Mouse (Mus musculus) embryo, embryonic 11.5 days (tissue): ENCODE data around the gene Gm42791.

Experiments used
- DNase-seq: peaks from one replicate; pipeline ENCODE4 v3.0.0-alpha.2; 2012; ENCODE audit warnings: low read depth, low spot score

The Gm42791 gene

GRCm38 (mm10) chr5:149007295-149007646 is 12.3 kb upstream of the Gm42791 start:
- no peak for DNase-seq

- DNase-seq: peak; percentile 96
Measured at GRCm38 (mm10) chr5:149006362-149007294, 11.7 kb upstream of the Gm42791 start.

DNA sequence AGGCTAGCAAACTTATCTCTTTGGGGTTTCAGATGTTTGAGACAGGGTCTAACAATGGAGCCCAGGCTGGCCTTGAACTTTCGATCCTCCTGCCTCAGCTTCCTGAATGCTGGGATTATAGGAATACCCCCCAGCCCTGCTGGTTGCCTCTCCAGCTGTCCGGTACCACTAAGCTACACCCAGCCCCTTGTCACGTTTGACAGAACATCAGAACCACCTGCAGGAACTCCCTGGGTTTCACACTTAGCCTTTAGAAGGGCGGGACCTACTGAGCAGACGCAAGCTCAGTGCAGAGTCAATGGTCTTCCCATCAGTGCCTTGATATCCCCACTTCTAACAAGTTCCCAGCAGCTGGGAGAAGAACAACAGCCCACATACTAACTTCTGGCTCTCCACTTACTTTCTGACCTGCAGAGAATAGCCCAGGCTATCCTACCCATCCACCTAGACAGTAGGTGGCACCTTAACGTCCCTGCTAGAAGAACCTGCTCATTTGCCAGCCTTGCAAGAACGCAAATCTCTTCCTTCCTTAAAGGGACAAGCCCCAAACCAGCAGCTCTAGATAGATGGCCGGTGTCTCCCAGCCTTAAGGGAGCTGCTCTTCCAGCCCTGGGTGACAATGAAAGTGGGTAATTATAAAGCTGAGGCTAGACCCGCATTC is 10.9 kb upstream of the Gm42791 start:
- no peak for DNase-seq

GRCm38 (mm10) chr5:149005083-149005482 is 10.1 kb upstream of the Gm42791 start:
- DNase-seq: no peak

DNA sequence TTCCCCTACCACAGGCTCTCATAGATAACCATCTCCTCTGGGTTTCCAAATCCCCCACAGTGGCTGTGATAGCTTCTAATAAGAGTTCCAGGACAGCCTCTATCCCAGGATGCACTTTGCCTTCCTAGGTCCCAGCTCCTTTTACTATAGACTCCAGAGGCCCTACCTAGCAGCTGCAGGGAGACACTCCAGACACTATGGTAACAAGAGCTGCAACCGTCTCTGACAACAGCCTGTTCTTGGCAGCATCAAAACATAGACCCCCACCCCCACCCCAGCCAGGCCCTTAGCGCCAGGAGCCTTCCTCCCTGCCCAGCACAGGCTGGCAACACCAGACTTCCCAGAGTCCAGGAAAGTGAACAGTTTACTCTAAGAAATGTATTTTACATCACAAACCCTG is 8.2 kb upstream of the Gm42791 start:
- DNase-seq: no peak

DNA sequence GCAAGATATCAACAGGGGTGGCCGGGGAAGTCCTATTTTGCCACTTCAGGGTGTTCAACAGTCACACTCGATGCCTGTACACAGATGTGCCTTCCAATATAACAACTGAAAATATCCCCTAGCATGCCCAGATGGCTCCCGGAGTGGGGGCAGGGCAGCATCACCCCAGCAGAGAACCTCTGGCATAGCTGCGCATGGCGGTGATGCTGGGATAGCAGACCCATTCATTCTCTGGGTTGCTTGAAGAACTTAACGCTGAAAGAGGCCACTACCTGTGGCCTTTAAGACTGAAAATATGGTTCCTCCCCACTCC is 7.8 kb upstream of the Gm42791 start:
- DNase-seq: no peak

GRCm38 (mm10) chr5:149002034-149002802 is 7.3 kb upstream of the Gm42791 start:
- DNase-seq: no peak

- DNase-seq: no peak
Measured at GRCm38 (mm10) chr5:148999802-149000201, 4.9 kb upstream of the Gm42791 start.

- DNase-seq: no peak
Measured at GRCm38 (mm10) chr5:148998512-148998911, 3.6 kb upstream of the Gm42791 start.

GRCm38 (mm10) chr5:148996709-148997037 is 1.7 kb upstream of the Gm42791 start:
- DNase-seq: no peak

DNA sequence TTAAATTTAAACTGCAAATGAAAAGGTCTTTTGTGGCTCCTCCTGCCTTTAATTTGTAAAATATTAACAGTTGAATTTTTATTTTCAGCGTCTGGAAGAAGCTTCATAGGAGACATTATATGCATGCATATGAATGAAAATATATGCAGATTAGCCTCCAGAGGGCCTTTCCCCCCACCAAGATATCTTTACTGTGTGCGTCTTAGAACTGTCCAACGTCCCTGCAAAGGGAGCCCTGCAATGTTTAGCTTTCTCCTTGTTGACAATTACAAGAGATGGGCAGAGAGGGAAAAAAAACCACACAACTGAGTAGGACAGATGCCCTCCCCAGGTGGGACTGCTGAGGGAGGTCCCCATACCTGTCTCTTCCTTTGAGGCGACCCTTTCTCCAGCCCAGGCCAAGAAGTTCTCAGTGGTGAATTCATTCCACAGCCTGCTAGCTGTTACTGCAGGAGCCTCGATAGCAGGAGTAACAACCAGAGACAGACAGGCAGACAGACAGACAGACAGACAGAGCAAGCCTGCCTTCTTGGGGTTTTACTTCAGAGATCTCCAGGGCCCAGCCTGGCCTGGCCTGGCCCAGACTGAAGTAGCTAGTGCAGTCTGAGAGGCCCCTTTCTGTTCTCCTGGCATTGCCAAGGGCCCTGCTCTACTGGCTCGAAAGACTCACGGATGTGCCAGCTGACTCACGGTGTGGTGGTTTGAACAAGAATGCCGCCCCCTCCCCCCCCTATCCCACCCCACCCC is 1.2 kb upstream of the Gm42791 start:
- DNase-seq: no peak

GRCm38 (mm10) chr5:148994311-148994705 is 639 bp downstream of the Gm42791 start:
- DNase-seq: no peak

- DNase-seq: no peak
Measured at GRCm38 (mm10) chr5:148992598-148992997, 2.3 kb downstream of the Gm42791 start.

- DNase-seq: no peak
Measured at GRCm38 (mm10) chr5:148990891-148991311, 4.0 kb downstream of the Gm42791 start.

GRCm38 (mm10) chr5:148989480-148989879 is 5.5 kb downstream of the Gm42791 start:
- DNase-seq: no peak

DNA sequence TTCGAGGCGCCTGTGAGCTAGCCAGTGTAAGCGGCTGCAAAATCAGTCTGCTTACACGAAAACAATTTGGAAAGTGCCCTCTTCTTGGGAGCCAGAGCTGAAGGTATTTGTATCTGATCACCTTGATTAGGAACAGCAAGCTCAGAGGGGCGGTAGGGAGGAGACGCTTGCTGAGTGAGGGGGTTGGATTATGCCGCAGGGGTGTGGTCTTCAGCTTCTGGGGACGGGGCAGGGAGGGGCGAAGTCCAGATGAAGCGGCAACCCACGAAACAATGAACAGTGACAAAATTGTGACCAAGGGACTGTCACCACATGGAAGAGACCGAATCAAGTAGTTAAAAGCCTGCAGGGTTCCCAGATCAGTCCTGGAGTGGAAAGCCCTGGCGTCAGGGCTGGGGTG is 10.0 kb downstream of the Gm42791 start:
- no peak for DNase-seq

- DNase-seq: no peak
Measured at GRCm38 (mm10) chr5:148983696-148984095, 11.3 kb downstream of the Gm42791 start.

GRCm38 (mm10) chr5:148983108-148983664 is 11.8 kb downstream of the Gm42791 start:
- DNase-seq: no peak

- DNase-seq: no peak
Measured at GRCm38 (mm10) chr5:148982396-148982795, 12.6 kb downstream of the Gm42791 start.

- DNase-seq: no peak
Measured at GRCm38 (mm10) chr5:148980607-148981006, 14.3 kb downstream of the Gm42791 start.

GRCm38 (mm10) chr5:148978458-148979165 is 16.3 kb downstream of the Gm42791 start:
- no peak for DNase-seq
